Mouse (Mus musculus) ovary, postnatal 36 days (tissue): ENCODE data around the gene Ccdc69.

ENCODE experiments used
- DNase-seq: peaks from one replicate; pipeline ENCODE4 v3.0.0; 2022; ENCODE audit warnings: low spot score, mixed read lengths

Ccdc69 gene

GRCm38 (mm10) chr11:55036601-55037000, 41.3 kb downstream of the Ccdc69 start:
- DNase-seq: no peak

- peak; percentile 85 for DNase-seq
Measured at GRCm38 (mm10) chr11:55033040-55033660, 44.8 kb downstream of the Ccdc69 start, which contains the start of gene Anxa6. TSS of gene Anxa6 (minus strand) at chr11:55033445.

DNA sequence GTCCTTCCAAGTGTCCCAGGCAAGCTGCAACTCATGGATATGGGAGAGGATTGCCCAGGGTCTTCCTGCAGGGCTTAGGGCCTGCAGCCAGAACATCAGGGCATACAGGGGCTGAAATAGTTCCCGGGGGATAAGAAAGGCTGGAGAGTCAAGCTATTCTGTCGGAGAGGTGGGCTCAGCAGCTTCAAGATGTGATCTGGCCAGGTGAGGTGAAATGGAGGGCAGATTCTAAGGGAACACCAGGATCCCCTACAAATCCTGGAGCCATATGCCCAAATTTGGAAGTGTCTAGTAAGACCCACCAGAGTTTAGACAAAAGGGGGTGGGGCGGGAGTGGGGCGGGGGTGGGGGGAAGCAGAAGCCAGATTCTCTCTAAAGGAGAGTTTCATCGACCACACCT, 45.6 kb downstream of the Ccdc69 start:
- no peak for DNase-seq

GRCm38 (mm10) chr11:55031991-55032280, 46.0 kb downstream of the Ccdc69 start:
- DNase-seq: no peak

- no peak for DNase-seq
Measured at GRCm38 (mm10) chr11:55031211-55031990, 46.5 kb downstream of the Ccdc69 start.

GRCm38 (mm10) chr11:55028509-55028908, 49.4 kb downstream of the Ccdc69 start:
- no peak for DNase-seq

GRCm38 (mm10) chr11:55027204-55027855, 50.6 kb downstream of the Ccdc69 start:
- no peak for DNase-seq

DNA sequence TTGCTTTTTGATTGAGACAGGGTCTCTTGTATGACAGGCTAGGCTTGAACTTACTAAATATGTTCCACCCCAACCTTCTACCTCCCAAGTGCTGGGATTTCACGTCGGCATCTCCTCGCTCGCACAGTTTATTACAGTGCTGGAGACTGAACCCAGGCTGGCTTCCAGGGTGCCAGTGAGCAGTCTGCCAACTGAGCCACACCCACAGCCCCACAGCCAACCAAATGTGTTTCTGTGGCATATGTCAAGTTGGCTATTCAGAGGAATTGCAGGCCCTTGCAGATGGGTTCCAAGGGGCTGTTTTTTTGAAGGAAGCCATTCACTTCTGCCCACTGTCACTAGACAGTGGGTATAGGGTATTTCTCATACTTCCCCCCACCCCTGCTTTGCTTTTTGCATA, 52.0 kb downstream of the Ccdc69 start:
- DNase-seq: peak; percentile 36

GRCm38 (mm10) chr11:55023583-55023982, 54.3 kb downstream of the Ccdc69 start:
- no peak for DNase-seq

DNA sequence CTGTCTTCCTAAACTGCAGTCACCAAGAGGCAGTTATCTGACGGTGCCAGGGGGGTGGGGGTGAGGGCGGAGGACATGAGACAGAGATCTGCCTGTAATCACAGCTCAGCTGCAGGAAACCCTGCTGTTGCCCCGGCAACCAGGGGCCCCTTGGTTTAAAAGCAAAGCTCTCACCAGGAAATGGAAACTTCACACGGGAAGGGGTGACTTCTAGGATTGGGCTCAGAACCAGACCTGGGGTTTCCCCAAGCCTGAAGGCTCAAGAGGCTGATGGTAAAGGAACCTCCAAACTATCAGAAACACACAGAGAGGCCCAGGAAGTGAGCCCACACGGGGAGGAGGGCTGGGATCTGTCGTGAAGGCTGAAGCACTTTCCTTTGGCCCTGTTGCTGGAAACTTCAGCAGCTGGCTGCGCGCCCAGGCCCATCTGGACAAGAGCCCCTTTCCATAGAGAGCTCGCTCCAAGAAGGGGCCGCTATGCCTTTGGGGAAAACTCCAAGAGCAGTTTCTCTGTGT, 54.8 kb downstream of the Ccdc69 start:
- peak; percentile 87 for DNase-seq

DNA sequence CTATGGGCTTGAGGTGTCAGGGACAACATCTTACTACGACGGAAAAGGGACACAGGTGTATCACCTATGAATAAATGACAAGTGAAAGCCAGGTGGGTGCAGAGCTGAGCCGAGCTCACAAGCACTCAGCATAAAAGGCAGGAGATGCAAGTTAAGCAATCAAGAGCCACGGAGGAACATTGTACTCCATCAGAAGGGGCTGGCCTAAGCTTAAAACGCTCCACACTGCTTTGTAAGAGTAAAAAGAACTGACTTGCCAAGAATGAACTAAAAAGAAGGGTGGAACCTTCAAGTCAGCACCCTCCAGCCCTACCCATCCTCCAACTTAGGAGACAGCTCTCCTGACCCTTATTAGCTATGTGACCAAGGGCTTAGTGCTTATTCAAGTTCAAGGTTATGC, 55.4 kb downstream of the Ccdc69 start:
- DNase-seq: no peak

DNA sequence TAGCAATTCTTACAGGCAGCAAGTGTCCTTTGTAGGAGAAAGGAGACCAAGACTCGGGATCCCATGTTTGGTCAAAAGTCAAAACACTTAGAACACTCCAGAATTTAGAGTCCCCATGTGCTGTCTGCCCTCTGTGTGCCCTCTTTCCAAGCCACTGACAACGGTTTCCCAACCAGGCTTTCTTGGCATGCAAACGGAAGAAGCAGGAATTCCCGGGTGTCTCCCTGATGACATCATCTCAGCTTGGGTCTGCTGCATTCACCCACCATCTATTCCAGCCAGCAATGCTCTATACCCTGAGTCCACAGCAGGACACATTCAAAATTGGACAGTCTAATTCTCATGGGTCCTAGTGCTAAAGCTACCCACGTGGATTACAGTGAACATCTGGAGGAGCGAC, 56.1 kb downstream of the Ccdc69 start:
- no peak for DNase-seq

GRCm38 (mm10) chr11:55021458-55021857, 56.5 kb downstream of the Ccdc69 start:
- no peak for DNase-seq

- DNase-seq: no peak
Measured at GRCm38 (mm10) chr11:55019711-55020110, 58.2 kb downstream of the Ccdc69 start.

DNA sequence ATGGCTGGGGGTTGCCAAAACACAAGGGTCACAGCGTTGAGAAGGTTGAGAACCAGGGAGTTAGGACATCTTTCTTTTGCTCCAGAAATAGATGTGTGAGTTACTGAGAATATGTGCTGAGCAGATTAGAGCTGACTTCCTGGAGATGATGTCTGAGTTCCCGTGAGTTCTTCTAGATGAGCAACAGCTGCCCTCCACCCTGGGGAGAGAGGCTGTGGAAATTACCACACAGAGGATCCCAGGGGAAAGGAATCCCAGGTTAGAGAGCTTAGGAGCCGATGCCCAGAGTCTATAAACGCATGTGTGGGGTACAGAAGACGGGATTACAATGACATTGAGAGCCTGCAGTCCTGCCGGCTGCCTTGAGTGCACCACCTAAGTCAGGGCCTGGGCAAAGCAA, 59.9 kb downstream of the Ccdc69 start:
- DNase-seq: no peak

DNA sequence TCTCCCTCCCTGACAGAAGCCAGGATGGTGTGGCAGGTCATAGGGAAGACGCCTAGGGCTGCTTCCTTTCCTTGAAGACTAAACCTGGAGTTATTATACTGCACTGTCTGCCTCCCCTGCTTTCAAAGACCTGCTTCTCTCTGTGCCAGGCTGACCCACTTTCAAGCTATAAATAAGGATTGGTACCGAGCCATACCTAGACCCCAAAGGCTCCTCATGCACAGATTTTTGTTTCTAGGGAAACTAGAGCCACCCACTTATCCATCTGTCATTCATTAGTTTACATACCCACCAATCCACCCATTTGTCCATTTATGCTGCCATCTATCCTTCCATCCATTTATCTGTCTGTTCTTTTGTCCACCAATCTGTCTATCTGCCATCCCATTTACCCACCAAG, 60.7 kb downstream of the Ccdc69 start:
- no peak for DNase-seq

- no peak for DNase-seq
Measured at GRCm38 (mm10) chr11:55016758-55017157, 61.2 kb downstream of the Ccdc69 start.

DNA sequence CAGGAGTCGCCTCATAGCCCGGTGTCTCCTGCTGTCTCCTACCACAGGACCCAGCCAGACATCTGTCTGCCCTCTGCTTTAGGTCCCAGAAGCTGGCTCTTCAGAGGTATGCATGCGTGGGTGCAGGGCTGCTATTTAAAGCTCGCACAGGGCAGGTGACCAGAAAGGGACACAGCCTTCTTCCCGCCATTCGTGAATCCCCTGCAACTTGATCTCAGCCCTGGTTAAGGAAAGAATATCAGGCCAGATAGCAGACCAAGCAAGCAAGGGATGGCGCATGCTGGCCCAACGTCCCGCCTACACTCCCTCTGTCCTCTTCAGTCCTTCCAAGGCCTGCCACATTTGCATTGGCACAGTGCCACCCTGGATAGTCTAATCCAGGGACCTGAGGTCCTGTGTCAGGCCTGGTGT, 62.1 kb downstream of the Ccdc69 start:
- DNase-seq: peak; percentile 66

DNA sequence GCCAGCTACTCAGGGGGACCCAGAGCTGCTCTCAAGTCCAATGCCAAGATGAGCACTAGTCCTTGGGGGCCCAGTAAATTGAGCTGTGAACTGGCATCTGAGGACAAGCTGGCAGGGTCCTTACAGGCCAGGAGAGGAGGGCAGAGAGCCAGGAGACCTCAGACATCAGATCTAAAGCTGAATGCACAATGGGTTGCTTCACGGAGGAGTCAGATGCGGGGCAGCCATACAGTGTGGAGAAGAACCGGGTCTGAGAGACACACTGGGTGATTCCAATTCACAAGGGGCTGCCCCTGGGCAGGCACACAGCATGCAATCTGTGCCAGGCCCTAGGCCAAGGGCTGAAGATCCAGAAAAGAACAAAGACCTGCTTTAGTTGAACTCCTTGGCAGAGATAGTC, 62.7 kb downstream of the Ccdc69 start:
- DNase-seq: no peak

DNA sequence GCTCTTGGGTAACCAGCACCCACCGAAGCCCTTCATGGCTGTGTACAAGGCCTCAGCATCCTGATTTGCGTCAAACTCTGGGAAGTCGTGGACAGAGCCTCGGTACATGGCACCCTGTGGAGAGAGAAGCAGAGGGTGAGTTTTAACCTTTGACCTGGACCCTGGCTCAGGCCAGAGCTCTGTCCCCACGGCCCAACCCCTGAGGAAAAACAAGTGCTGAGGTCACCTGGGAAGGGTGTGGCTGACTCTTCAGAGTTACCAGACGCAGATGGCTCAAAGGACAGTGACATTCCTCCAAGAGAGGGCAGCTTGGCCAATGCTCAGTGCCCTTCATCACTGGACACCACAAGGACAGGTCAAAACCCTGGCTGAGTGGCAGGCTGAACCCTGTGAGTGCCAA, 64.1 kb downstream of the Ccdc69 start:
- DNase-seq: no peak

DNA sequence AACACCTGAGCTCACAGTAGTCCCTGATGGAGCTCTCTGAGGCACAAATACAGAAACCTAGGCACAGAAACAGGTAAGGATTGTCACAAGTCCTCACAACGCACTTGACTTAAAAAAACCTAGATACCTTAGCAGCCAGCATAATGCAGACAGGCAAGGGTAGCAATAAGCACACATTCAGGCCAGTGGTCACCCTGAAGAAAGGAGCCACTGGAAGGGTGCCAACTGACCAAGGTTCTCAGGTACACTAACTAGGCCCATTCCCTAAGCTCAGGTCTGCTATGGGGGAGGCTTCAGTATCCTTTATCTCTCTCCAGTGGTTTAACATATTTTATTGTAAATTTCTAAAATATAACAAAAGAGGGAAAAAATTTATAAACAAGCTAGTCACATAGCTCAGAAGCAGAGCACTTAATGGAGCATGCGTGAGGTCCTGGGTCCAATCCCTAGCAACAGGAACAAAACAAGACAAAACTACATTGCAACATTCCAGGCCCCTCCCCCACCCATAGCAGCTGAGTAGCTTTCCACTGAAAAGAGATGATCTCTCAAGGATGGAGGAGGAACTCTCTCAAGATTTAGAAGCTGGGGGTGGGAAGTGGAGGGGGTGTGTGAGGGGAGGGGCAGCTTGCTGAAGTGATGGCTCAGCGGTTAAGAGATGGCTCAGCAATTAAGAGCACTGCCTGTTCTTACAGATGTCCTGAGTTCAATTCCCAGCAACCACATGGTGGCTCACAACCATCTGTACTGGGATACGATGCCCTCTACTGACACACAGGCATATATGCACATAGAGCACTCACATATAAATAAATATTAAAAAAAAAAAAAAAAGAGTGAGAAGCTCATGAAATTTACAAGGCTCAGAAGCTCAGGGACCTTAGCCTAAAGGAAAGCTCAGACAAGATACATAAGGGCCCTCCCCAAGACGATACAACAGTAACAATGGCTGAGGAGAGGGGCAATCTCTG, 65.1 kb downstream of the Ccdc69 start:
- no peak for DNase-seq

- DNase-seq: no peak
Measured at GRCm38 (mm10) chr11:55011440-55011839, 66.5 kb downstream of the Ccdc69 start.
